Mouse (Mus musculus) retina, postnatal 1 day (tissue): ENCODE results near the gene Bcat1.
"Not testable (repeated sequence)": the region's sequence is repeated elsewhere in the genome, so short reads cannot be mapped to it uniquely, and the experiment has no call there.

ENCODE experiments used
- DNase-seq: peaks from one replicate; pipeline ENCODE4 v3.0.0-alpha.2; 2012

Gene Bcat1

GRCm38 (mm10) chr6:145075548-145076224 is at the start of gene Bcat1:
Bcat1 (minus strand) TSS chr6:145076184.
- peak; percentile 71 for DNase-seq

DNA sequence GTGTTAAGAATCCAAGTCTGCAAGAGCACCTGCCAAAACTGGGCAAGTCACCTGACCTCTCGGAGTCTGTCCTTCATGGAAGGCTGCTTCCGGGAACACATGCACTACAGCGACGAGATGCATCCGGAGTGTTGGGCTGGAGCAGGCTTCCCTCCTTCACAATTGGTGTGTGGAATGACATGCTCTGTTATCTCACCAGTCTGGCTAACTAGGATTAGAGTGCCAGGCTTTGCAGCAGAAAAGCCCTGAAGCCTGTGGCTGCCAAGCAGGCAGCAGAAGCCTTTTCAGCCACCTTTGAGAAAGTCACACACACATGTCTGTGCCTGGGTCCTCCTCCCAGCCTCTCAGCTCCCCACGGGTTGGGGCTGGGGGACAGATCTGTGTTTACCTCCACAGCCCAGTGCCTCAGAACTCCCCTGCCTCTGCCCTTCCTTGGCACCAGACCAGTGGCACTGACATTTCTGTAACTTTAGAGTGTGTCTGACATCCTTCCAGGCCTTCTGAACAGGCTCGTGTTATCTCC is 49.7 kb upstream of the Bcat1 start:
- no peak for DNase-seq

GRCm38 (mm10) chr6:145124621-145125020 is 48.6 kb upstream of the Bcat1 start:
- DNase-seq, result no peak

GRCm38 (mm10) chr6:145123136-145124060 is 47.4 kb upstream of the Bcat1 start:
- DNase-seq, result no peak

DNA sequence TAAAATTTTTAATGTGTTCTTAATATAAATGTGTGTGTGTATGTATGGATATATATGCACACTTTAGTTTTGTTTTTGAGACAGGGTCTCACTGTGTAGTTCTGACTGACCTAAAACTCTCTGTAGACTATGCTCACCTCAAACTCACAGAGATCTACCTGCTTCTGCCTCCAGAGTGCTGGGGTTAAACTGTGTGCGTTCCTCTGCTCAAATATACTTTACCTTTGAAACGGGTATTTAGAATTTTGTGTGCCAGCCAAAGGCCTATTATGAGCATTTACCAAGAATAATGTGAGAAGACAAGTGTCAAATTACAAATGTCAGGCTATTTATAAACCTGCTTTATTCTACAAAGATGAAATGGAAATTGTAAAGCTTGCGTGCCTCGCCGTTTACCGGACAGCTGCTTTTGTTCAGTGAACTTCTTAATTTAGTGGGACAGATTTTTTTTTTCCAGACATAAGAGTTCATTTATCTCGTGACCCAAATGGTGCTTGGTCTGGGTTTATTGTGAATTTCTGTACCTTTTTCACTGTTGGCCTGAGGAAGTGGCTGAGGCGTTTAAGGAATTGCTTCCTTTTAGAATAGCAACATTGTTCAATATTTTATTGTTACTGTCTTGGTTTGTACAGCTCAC is 46.6 kb upstream of the Bcat1 start:
- no peak for DNase-seq

DNA sequence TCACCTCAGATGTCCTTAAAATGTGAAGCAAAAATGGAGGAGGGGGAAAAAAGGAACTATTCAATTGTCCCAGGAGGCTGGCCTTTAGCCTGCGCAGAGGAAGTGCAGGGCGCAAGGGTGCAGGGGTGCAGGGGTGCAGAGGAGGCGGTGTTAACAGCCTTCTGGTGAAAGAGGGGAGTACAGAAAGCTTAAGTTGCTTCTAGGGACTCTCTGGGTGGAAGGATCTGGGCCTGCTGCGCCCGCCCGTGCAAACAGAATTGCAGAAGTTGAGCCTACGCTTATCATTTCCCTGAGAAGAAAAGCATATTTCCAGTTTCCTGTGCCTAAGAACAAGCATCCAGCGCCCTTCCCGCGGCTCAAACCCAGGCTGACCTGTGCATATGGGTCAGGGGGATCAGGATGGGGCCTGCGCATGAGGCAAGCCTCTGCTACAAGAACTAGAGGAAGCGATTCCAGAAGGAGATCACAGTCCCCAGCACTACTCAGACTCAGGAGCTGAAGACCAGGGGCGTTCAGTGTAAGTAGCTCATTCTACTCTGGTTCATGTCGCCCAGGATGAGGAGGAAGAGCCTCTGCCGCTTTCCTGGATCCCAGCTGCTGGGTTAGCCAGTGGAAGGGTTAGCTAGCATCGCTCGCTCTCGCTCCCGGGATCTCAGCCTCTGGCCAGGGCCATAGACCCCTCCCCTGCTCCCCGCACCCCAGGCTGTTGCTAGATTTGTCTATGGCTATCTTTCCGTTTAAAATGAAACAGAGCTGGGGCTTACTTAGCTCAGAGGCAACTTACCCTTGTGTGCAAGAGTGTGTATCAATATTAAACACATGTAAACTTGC is 45.8 kb upstream of the Bcat1 start:
- no peak for DNase-seq

- DNase-seq, result no peak
Measured at GRCm38 (mm10) chr6:145120787-145121589, 45.0 kb upstream of the Bcat1 start.

DNA sequence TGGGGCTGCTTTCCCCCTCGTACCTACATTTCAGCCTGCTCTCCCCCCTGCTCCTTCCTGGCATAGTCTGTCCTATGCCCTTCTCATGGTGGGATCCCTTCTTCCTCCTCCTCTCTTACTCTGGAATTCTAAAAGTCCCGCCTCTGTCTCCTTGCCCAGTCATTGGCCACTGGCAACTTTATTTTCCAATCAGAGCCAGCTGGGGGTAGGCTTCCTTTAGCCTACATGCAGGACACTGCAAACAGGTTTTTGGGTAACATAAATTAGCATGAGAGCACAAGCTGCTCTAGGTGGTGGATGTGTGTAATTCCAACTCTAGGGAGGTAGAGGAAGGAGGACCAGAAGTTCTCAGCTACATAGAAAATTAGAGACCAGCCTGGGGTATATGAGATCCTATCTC is 44.1 kb upstream of the Bcat1 start:
- no peak for DNase-seq

DNA sequence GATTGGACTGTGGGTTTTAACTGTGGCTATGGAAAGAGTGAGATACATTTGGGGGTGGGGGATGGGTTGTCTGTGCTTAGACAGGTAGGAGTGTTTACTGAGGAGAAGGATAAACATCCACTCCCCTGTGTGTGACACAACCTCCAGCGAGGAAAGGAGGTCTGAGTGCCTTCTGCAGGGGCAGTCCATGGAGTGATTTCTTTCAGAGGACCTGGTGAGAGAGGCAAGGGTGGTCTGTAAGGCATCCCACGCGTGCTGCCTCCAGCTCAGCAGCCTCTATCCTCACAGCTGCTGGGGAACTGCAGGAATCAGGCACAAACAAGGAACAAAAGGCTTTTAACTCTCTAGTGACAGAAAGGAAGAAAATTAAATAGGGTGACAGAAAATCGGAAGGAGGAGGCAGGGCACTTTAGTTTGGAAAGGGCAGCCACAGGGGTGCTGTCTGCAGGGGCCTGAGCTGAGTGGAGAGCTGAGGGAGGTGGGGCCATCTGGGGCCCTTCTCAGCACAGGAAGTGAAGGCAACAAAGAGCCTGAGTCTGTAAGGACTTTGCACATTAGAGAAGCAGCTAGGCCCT is 40.2 kb upstream of the Bcat1 start:
- DNase-seq, result peak; percentile 51

DNA sequence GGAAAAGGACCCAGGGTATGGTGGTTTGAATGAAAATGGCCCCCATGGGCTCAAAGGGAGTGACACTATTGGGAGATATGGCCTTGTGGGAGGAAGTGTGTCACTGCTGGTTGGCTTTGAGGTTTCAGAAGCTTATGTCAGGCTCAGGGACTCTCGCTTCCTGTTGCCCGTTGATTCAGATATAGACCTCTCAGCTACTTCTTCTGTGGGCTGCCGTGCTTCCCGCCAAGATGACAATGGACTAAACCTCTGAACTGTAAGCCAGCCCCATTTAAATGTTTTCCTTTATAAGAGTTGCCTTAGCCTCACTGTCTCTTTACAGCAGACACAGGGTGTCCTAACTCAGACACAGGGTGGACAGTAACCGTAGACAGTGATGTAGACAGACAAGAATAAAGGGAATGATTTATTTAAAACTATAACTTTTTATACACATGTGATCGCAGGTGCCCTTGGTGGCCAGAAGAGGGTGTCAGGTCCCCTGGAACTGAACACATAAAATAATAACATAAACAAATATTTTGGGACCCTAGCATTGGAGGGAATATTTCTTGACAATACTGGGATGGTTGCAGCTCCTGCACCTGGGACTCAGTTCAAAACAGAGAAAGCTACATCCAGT is 39.6 kb upstream of the Bcat1 start, which contains the start of gene Lrmp:
Gene Lrmp, plus strand, starts transcription at position 178 of the 622 bp plus-strand sequence.
- DNase-seq, result no peak

- DNase-seq, result peak; percentile 14
Measured at GRCm38 (mm10) chr6:145114561-145114960, 38.6 kb upstream of the Bcat1 start.

DNA sequence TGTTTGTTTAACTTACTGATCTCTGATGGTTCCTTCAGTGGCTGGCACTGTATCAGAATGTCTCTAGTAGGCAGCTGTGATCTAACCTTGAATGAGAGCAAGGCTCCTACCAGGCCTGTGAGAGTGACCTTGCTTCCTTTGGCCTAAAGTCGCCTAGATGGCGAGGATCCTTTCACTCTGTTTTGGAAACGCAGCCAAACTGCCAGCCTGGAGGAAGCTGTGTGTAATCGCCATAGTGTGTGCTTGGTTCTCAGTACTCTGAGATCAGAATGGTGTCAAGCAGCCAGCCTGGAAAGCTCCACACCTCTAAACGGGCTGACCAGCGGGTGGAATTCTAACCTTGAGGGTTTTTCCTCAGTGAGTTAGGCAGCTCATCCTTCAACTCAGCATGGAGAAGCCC is 36.9 kb upstream of the Bcat1 start:
- no peak for DNase-seq

GRCm38 (mm10) chr6:145110786-145111185 is 34.8 kb upstream of the Bcat1 start:
- DNase-seq, result no peak

DNA sequence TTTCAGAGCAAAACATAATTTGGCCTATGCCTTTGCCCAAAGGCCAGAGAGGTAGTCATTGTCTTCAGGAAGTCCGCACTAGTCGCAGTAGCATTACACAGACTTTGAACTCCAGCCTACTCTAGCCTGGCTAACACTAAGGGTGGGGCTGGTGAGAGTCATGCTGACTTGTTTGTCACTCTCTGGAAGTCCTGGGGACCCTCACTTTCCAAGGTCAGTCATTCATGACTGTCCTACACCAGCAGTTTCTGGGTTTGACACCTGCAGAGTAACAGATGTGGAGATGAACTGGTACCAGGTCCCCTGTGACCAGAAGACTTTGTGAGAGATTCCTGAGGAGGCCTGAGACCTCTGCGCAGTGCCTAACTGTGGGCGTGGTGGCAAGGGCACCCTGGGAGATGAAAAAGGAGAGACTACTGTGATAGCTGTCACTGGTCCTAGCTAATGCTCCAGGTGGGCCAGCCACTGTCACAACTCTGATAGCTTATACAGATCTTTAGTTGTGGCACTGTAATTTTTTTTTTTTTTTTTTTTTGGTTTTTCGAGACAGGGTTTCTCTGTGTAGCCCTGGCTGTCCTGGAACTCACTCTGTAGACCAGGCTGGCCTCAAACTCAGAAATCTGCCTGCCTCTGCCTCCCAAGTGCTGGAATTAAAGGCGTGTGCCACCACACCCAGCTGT is 30.3 kb upstream of the Bcat1 start:
- no peak for DNase-seq

- no peak for DNase-seq
Measured at GRCm38 (mm10) chr6:145105439-145105838, 29.5 kb upstream of the Bcat1 start.

DNA sequence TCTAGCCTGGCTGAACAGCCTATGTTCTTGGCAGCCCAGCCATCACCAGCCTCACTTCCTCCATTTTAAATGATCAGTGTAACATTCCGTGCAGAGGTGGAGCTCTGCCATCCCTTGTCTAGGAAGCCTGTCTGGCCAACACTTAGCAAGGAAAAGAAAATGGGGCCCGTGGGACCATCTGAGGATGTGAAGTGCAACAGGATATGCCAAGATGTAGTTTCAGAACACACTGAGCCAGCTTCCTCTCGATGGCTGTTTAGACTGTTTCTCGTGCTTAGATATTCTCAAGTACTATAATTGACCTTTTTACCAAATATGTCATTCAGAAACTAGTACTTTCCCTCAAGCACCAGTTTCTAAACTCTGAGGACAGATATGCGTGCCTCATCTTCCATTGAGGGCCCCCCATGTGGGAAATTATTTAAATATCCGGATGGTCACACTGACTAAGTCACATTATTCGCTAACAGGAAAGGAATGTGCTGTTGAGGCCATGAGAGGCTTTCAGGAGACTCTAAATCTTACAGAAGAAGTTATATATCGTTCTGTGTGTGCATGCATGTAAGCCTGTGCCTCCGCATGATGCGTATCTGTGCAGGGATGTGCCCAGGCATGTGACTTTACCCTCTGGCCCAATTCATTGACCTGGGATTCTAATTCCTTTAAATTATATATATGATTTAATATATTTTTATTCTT is 28.4 kb upstream of the Bcat1 start:
- no peak for DNase-seq

- no peak for DNase-seq
Measured at GRCm38 (mm10) chr6:145100923-145101322, 24.9 kb upstream of the Bcat1 start.

DNA sequence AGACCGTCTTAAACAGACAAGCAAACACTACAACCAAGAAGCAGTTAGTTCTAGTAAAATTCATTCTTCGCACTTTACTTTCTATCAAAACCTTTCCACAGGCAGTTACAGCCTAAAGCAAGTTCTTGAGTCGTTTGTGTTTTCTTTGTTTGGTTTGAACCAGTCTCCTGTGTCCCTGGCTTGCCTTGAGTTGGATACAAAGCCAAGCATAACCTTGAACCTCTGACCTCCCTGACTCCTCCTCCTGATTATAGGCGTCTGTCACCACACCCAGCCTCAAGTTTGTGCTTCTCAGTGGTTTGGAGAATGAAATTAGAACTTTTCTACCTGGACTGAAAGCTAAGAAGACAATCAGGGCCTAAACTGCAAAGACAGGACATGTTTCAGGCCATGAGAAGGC is 18.4 kb upstream of the Bcat1 start:
- no peak for DNase-seq

- not testable (repeated sequence) for DNase-seq
Measured at GRCm38 (mm10) chr6:145093038-145093622, 17.1 kb upstream of the Bcat1 start.
